Mouse (Mus musculus): Measurements from ENCODE around the gene Vamp2. TPM values are rescaled to one million over a fixed set of nuclear protein-coding genes. Genes with fewer than 3 reads are reported as not detected.

Gene Vamp2
- total and polyA plus RNA-seq, 2 experiments, result 5.2 to 36.9 TPM

- Histone ChIP-seq H3K27me3 (ENCODE audit: control insufficient read depth, insufficient read depth, low read length) (no peaks in the 10 kb centered on the region), H3K79me2 (ENCODE audit: control insufficient read depth, insufficient read depth, low read length) (peaks cover 13% of the 10 kb centered on the region; the same call in 1 of the 2 replicates), H3K36me3 (ENCODE audit: control insufficient read depth, insufficient read depth, low read length) (peaks cover 27% of the 10 kb centered on the region), H3K27ac (replicated peaks; ENCODE audit: insufficient read depth, low read depth, low read length) (peak overlapping the region; percentile 92), H3K4me1 (ENCODE audit: control insufficient read depth, insufficient read depth, low read length) (peaks cover 12% of the 10 kb centered on the region), H3K4me3 (ENCODE audit: insufficient read depth, low read depth, low read length) (peak overlapping the region; percentile 8; the same call in 1 of the 2 replicates), H3K9ac (ENCODE audit: low read depth, low read length) (peak overlapping the region; percentile 67)
- WGBS, result 6% methylated on average over 8 of the region's 8 CpGs
- peak; percentile 12 for DNase-seq (ENCODE audit: extremely low read depth, low read depth, low spot score)
- TF ChIP-seq POLR2A (IDR thresholded peaks at IDR 0.05; ENCODE audit: extremely low read depth, insufficient read depth, low read length) (no peak), CTCF (IDR thresholded peaks at IDR 0.05; ENCODE audit: low read depth, low read length) (no peak)
Measured at GRCm38 (mm10) chr11:69098039-69098761, 9.9 kb downstream of the Vamp2 start.

GRCm38 (mm10) chr11:69098762-69099091 lies 10.4 kb downstream of the Vamp2 start:
- Histone ChIP-seq H3K4me3 (ENCODE audit: insufficient read depth, low read depth, low read length) (peak overlapping the region; percentile 62), H3K36me3 (ENCODE audit: control insufficient read depth, insufficient read depth, low read length) (peaks cover 32% of the 10 kb centered on the region), H3K27me3 (ENCODE audit: control insufficient read depth, insufficient read depth, low read length) (no peaks in the 10 kb centered on the region), H3K9ac (ENCODE audit: low read depth, low read length) (peak overlapping the region; percentile 72), H3K27ac (replicated peaks; ENCODE audit: insufficient read depth, low read depth, low read length) (peak overlapping the region; percentile 92), H3K4me1 (ENCODE audit: control insufficient read depth, insufficient read depth, low read length) (peaks cover 12% of the 10 kb centered on the region), H3K79me2 (ENCODE audit: control insufficient read depth, insufficient read depth, low read length) (peaks cover 13% of the 10 kb centered on the region; the same call in 1 of the 2 replicates)
- WGBS, result 0% methylated on average over 19 of the region's 19 CpGs
- peak; percentile 92 for DNase-seq (ENCODE audit: extremely low read depth, low read depth, low spot score)
- no peak for TF ChIP-seq CTCF (IDR thresholded peaks at IDR 0.05; ENCODE audit: low read depth, low read length)
- TF ChIP-seq POLR2A (IDR thresholded peaks at IDR 0.05; ENCODE audit: extremely low read depth, insufficient read depth, low read length), result peak; percentile 57

DNA sequence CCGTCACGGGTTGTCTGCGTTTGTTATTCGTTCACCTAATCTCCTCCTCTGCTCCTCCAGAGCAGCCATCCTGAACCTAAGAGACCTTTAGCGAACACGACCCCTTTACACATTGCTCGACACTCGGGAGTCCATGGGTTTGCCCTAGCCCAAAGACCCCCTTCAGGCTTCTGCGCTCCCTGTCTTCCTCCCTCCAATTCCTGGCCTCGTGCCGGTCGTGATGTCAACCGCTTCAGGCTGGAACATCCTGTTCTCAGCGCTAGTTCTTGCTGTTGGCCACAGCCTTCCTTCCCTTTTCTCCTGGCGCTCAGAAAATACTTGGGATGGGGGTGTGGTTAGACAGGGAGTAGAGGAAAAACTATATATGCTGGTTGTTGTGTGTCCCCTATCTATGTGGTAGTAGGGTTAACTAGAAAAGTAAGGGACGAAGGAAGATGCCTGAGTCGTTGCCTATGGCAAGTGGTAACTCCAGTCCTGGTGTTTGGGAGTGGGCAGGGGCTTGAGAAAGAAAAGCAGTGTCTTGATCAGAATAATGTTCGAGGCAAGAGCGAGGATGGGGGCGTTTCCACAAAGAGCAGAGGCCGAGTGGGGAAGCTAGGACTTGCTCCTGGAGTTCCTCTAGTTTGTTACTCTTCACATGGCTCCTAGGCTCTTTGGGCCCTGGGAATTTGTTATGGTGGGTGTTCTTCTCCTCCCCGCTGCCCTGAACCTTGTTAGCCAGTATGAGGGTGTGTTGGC lies 11.1 kb downstream of the Vamp2 start:
- H3K4me1 ChIP-seq (ENCODE audit: control insufficient read depth, insufficient read depth, low read length), result peaks cover 12% of the 10 kb centered on the region
- WGBS, result 5% methylated on average over 22 of the region's 22 CpGs
- peak; percentile 60 for DNase-seq (ENCODE audit: extremely low read depth, low read depth, low spot score)
- peak overlapping the region; percentile 72 for H3K9ac ChIP-seq (ENCODE audit: low read depth, low read length)
- H3K27ac ChIP-seq (replicated peaks; ENCODE audit: insufficient read depth, low read depth, low read length), result peak overlapping the region; percentile 90
- no peak for TF ChIP-seq CTCF (IDR thresholded peaks at IDR 0.05; ENCODE audit: low read depth, low read length)
- TF ChIP-seq POLR2A (IDR thresholded peaks at IDR 0.05; ENCODE audit: extremely low read depth, insufficient read depth, low read length), result no peak
- peak overlapping the region; percentile 62 for H3K4me3 ChIP-seq (ENCODE audit: insufficient read depth, low read depth, low read length)
- H3K36me3 ChIP-seq (ENCODE audit: control insufficient read depth, insufficient read depth, low read length), result peaks cover 38% of the 10 kb centered on the region
- H3K79me2 ChIP-seq (ENCODE audit: control insufficient read depth, insufficient read depth, low read length), result peaks cover 13% of the 10 kb centered on the region; the same call in 1 of the 2 replicates
- H3K27me3 ChIP-seq (ENCODE audit: control insufficient read depth, insufficient read depth, low read length), result no peaks in the 10 kb centered on the region

DNA sequence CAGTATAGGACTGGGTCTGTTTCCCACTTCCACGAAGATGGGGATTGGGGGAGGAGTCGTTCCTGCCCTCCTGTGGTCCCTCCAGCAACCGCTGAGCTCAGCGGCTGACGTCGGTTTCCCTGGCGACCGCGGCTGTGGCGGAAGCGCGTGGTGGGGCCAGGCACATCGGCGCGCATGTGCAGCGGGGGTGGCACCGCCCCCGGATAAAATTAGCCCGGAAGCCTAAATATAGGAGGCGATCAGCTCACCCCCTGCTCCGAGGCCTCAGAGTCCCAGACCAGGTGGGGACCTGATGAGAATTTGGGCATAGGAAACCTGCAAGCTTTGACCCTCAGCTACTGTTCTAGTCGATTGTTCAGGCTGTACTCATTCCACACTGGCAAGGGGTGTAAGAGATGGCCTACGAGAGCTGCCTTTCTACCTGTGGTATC lies 11.6 kb downstream of the Vamp2 start:
- DNase-seq (ENCODE audit: extremely low read depth, low read depth, low spot score), result peak; percentile 55
- H3K79me2 ChIP-seq (ENCODE audit: control insufficient read depth, insufficient read depth, low read length), result peaks cover 13% of the 10 kb centered on the region; the same call in 1 of the 2 replicates
- peaks cover 44% of the 10 kb centered on the region for H3K36me3 ChIP-seq (ENCODE audit: control insufficient read depth, insufficient read depth, low read length)
- WGBS, result 7% methylated on average over 23 of the region's 23 CpGs
- H3K27me3 ChIP-seq (ENCODE audit: control insufficient read depth, insufficient read depth, low read length), result no peaks in the 10 kb centered on the region
- H3K4me3 ChIP-seq (ENCODE audit: insufficient read depth, low read depth, low read length), result peak overlapping the region; percentile 62
- peak overlapping the region; percentile 90 for H3K27ac ChIP-seq (replicated peaks; ENCODE audit: insufficient read depth, low read depth, low read length)
- H3K9ac ChIP-seq (ENCODE audit: low read depth, low read length), result peak overlapping the region; percentile 72
- TF ChIP-seq POLR2A (IDR thresholded peaks at IDR 0.05; ENCODE audit: extremely low read depth, insufficient read depth, low read length) (no peak), CTCF (IDR thresholded peaks at IDR 0.05; ENCODE audit: low read depth, low read length) (peak; percentile 25; the same call in 1 of the 2 replicates)
- H3K4me1 ChIP-seq (ENCODE audit: control insufficient read depth, insufficient read depth, low read length), result peaks cover 12% of the 10 kb centered on the region

GRCm38 (mm10) chr11:69100639-69101360 lies 12.5 kb downstream of the Vamp2 start:
- Histone ChIP-seq H3K9ac (ENCODE audit: low read depth, low read length) (no peak overlapping the region), H3K4me1 (ENCODE audit: control insufficient read depth, insufficient read depth, low read length) (peaks cover 12% of the 10 kb centered on the region), H3K4me3 (ENCODE audit: insufficient read depth, low read depth, low read length) (no peak overlapping the region), H3K79me2 (ENCODE audit: control insufficient read depth, insufficient read depth, low read length) (peaks cover 13% of the 10 kb centered on the region; the same call in 1 of the 2 replicates), H3K36me3 (ENCODE audit: control insufficient read depth, insufficient read depth, low read length) (peaks cover 50% of the 10 kb centered on the region), H3K27me3 (ENCODE audit: control insufficient read depth, insufficient read depth, low read length) (no peaks in the 10 kb centered on the region), H3K27ac (replicated peaks; ENCODE audit: insufficient read depth, low read depth, low read length) (no peak overlapping the region)
- DNase-seq (ENCODE audit: extremely low read depth, low read depth, low spot score), result no peak
- 87% methylated on average over 20 of the region's 20 CpGs for WGBS
- no peak for TF ChIP-seq POLR2A (IDR thresholded peaks at IDR 0.05; ENCODE audit: extremely low read depth, insufficient read depth, low read length)
- no peak for TF ChIP-seq CTCF (IDR thresholded peaks at IDR 0.05; ENCODE audit: low read depth, low read length)

Data from liver, adult 2 months (tissue).